Mouse (Mus musculus) regulatory T cell (primary cell): ENCODE measurements around the gene Timm10b.

Experiments
- in situ Hi-C: fragments of 300-600 bp; cut with MboI, MseI; formaldehyde crosslinking; loops from one replicate; pipeline ENCODE4 v1.15.1; 2025; ENCODE audit warnings: high pct_unique_total_duplicates

The Timm10b gene

GRCm38 (mm10) chr7:105639756-105640155, at the start of gene Timm10b:
Timm10b (plus strand) TSS chr7:105640056.
- in situ Hi-C loops: loop anchor here (5.0 kb wide), 1 partner anchor 173 kb away; the partner anchor contains the start of gene Mrpl17

- in situ Hi-C loops: no loop called here
These were observed 49.8 kb upstream of the Timm10b start for GRCm38 (mm10) chr7:105590097-105590496.

GRCm38 (mm10) chr7:105602860-105603623, 36.8 kb upstream of the Timm10b start:
- in situ Hi-C loops: loop anchor here (5.0 kb wide), 1 partner anchor 71 kb away; no protein-coding TSS in a partner anchor

GRCm38 (mm10) chr7:105608467-105608866, 31.4 kb upstream of the Timm10b start:
- in situ Hi-C loops: no loop called here

- in situ Hi-C loops: no loop called here
These were observed 28.1 kb upstream of the Timm10b start for GRCm38 (mm10) chr7:105611767-105612166.

- in situ Hi-C loops: no loop called here
These were observed 25.5 kb upstream of the Timm10b start for GRCm38 (mm10) chr7:105614400-105614799.

GRCm38 (mm10) chr7:105615720-105616119, 24.1 kb upstream of the Timm10b start:
- in situ Hi-C loops: no loop called here

- in situ Hi-C loops: no loop called here
These were observed 23.3 kb upstream of the Timm10b start for GRCm38 (mm10) chr7:105616561-105616960.

- in situ Hi-C loops: no loop called here
These were observed 22.0 kb upstream of the Timm10b start for GRCm38 (mm10) chr7:105617810-105618209.

- in situ Hi-C loops: no loop called here
These were observed 20.2 kb upstream of the Timm10b start for GRCm38 (mm10) chr7:105619701-105620100.

- in situ Hi-C loops: no loop called here
These were observed 18.8 kb upstream of the Timm10b start for GRCm38 (mm10) chr7:105621053-105621452.

- in situ Hi-C loops: no loop called here
These were observed 18.1 kb upstream of the Timm10b start for GRCm38 (mm10) chr7:105621646-105622292.

- in situ Hi-C loops: no loop called here
These were observed 14.5 kb upstream of the Timm10b start for GRCm38 (mm10) chr7:105625397-105625796.

- in situ Hi-C loops: no loop called here
These were observed 11.2 kb upstream of the Timm10b start for GRCm38 (mm10) chr7:105628633-105629032.

- in situ Hi-C loops: loop anchor here (5.0 kb wide), 2 partner anchors 65 to 230 kb away; partner anchors contain the start of genes Cnga4 and Fam160a2
These were observed 7.3 kb upstream of the Timm10b start for GRCm38 (mm10) chr7:105632551-105632972.

- in situ Hi-C loops: loop anchor here (5.0 kb wide), 2 partner anchors 66 to 231 kb away; partner anchors contain the start of genes Cnga4 and Fam160a2
These were observed 6.6 kb upstream of the Timm10b start, which contains the start of gene Trim3 for GRCm38 (mm10) chr7:105633127-105633800. Trim3 (minus strand) TSS chr7:105633571.

- in situ Hi-C loops: loop anchor here (5.0 kb wide), 2 partner anchors 66 to 231 kb away; partner anchors contain the start of genes Cnga4 and Fam160a2
These were observed 6.1 kb upstream of the Timm10b start for GRCm38 (mm10) chr7:105633801-105634135.

GRCm38 (mm10) chr7:105634272-105634920, 5.5 kb upstream of the Timm10b start:
- in situ Hi-C loops: loop anchor here (5.0 kb wide), 2 partner anchors 67 to 232 kb away; partner anchors contain the start of genes Cnga4 and Fam160a2

- in situ Hi-C loops: no loop called here
These were observed 4.1 kb upstream of the Timm10b start for GRCm38 (mm10) chr7:105635726-105636125.

GRCm38 (mm10) chr7:105638776-105639175, 1.1 kb upstream of the Timm10b start:
- in situ Hi-C loops: no loop called here

GRCm38 (mm10) chr7:105639304-105639703, 552 bp upstream of the Timm10b start:
- in situ Hi-C loops: no loop called here
